Mouse (Mus musculus) thymus, adult 2 months (tissue): Measurements from ENCODE around the gene Atrnl1. TPM values are rescaled to one million over a fixed set of nuclear protein-coding genes. Genes with fewer than 3 reads are reported as not detected.

ENCODE experiments used
- DNase-seq: peaks from one replicate; pipeline ENCODE4 v3.0.0; 2021
- H3K27ac ChIP-seq: fragments of 200-500 bp; 2 replicates; pipeline ENCODE4 v1.5.1; 2012; ENCODE audit warnings: low read length, control low read depth; ENCODE audit not compliant: control insufficient read depth, insufficient read depth
- H3K27me3 ChIP-seq: fragments of 200-500 bp; 2 replicates; pipeline ENCODE4 v1.6.1; 2012; ENCODE audit warnings: mild to moderate bottlenecking, low read length, moderate library complexity, mixed read lengths; ENCODE audit not compliant: control insufficient read depth, insufficient read depth
- H3K36me3 ChIP-seq: fragments of 200-500 bp; 2 replicates; pipeline ENCODE4 v1.6.1; 2012; ENCODE audit warnings: mild to moderate bottlenecking, low read length, moderate library complexity; ENCODE audit not compliant: control insufficient read depth, insufficient read depth
- H3K4me1 ChIP-seq: fragments of 200-500 bp; replicated peaks from 2 replicates; pipeline ENCODE4 v1.6.1; 2012; ENCODE audit warnings: low read length; ENCODE audit not compliant: control insufficient read depth, insufficient read depth
- H3K4me3 ChIP-seq: fragments of 200-500 bp; 2 replicates; pipeline ENCODE4 v1.5.1; 2012; ENCODE audit warnings: mild to moderate bottlenecking, low read length, control low read depth, moderate library complexity; ENCODE audit not compliant: control insufficient read depth, insufficient read depth
- CTCF ChIP-seq: fragments of 200-500 bp; IDR thresholded peaks from 2 replicates; pipeline ENCODE4 v1.5.1; 2012; ENCODE audit warnings: mild to moderate bottlenecking, control low read depth, low read length, moderate library complexity, borderline replicate concordance; ENCODE audit not compliant: control insufficient read depth, poor library complexity, insufficient read depth; ENCODE audit errors: extremely low read depth
- POLR2A ChIP-seq: fragments of 200-500 bp; IDR thresholded peaks from 2 replicates; pipeline ENCODE4 v1.6.1; 2012; ENCODE audit warnings: mild to moderate bottlenecking, low read length, control low read depth, moderate library complexity; ENCODE audit not compliant: control insufficient read depth, poor library complexity, insufficient read depth; ENCODE audit errors: extremely low read depth
- WGBS: fragments of 180-500 bp; shearing (Covaris S2); methylation state at CpG from one replicate; pipeline ENCODE4 v1.1.7; 2018; 5-methylcytosine and 5-hydroxymethylcytosine counted together
- polyA plus RNA-seq: library from polyadenylated mRNA; depleted of rRNA; stranded (reverse); fragments of >200 nt; gene quantifications from 2 replicates; pipeline ENCODE4 v1.2.3, GENCODE M21; 2012

Gene Atrnl1
- polyA plus RNA-seq, 1 experiment: 8.2 TPM

GRCm38 (mm10) chr19:58052444-58053135 lies 441.8 kb downstream of the Atrnl1 start:
- WGBS: 95% methylated on average over 13 of the region's 13 CpGs
- Histone ChIP-seq H3K4me1 (peaks cover 11% of the 10 kb centered on the region), H3K27me3 (no peaks in the 10 kb centered on the region), H3K4me3 (no peak overlapping the region), H3K36me3 (no peaks in the 10 kb centered on the region), H3K27ac (no peak overlapping the region)
- TF ChIP-seq CTCF (no peak), POLR2A (no peak)
- no peak for DNase-seq

GRCm38 (mm10) chr19:58059719-58060118 lies 448.9 kb downstream of the Atrnl1 start:
- WGBS: 82% methylated on average over 9 of the region's 9 CpGs
- H3K27ac ChIP-seq: no peak overlapping the region
- TF ChIP-seq CTCF (no peak), POLR2A (no peak)
- no peak for DNase-seq
- H3K4me1 ChIP-seq: 0 out of 2 replicates have a peak, but pooled peaks cover 3% of the 10 kb centered on the region
- H3K27me3 ChIP-seq: no peaks in the 10 kb centered on the region
- H3K4me3 ChIP-seq: no peak overlapping the region
- H3K36me3 ChIP-seq: no peaks in the 10 kb centered on the region

- DNase-seq: no peak
- WGBS: 55% methylated on average over 12 of the region's 12 CpGs
Observed at GRCm38 (mm10) chr19:58060199-58060853, 449.5 kb downstream of the Atrnl1 start.

GRCm38 (mm10) chr19:58060854-58061358 lies 450.1 kb downstream of the Atrnl1 start:
- WGBS: 81% methylated on average over 15 of the region's 15 CpGs
- Histone ChIP-seq H3K27me3 (no peaks in the 10 kb centered on the region), H3K27ac (no peak overlapping the region), H3K36me3 (no peaks in the 10 kb centered on the region), H3K4me3 (no peak overlapping the region), H3K4me1 (0 out of 2 replicates have a peak, but pooled peaks cover 3% of the 10 kb centered on the region)
- no peak for TF ChIP-seq CTCF
- TF ChIP-seq POLR2A: no peak
- no peak for DNase-seq

More at GRCm38 (mm10) chr19:58060199-58060853, 449.5 kb downstream of the Atrnl1 start:
- no peaks in the 10 kb centered on the region for H3K36me3 ChIP-seq
- H3K27ac ChIP-seq: no peak overlapping the region
- H3K27me3 ChIP-seq: no peaks in the 10 kb centered on the region
- TF ChIP-seq CTCF: no peak
- no peak for TF ChIP-seq POLR2A
- no peak overlapping the region for H3K4me3 ChIP-seq
- H3K4me1 ChIP-seq: 0 out of 2 replicates have a peak, but pooled peaks cover 3% of the 10 kb centered on the region

GRCm38 (mm10) chr19:58061933-58062332 lies 451.1 kb downstream of the Atrnl1 start:
- no peaks in the 10 kb centered on the region for H3K27me3 ChIP-seq
- H3K4me1 ChIP-seq: 0 out of 2 replicates have a peak, but pooled peaks cover 3% of the 10 kb centered on the region
- H3K4me3 ChIP-seq: no peak overlapping the region
- no peak for TF ChIP-seq CTCF
- no peak for TF ChIP-seq POLR2A
- DNase-seq: no peak
- 97% methylated on average over 8 of the region's 8 CpGs for WGBS
- no peaks in the 10 kb centered on the region for H3K36me3 ChIP-seq
- H3K27ac ChIP-seq: no peak overlapping the region

- no peak for TF ChIP-seq POLR2A
- no peak for TF ChIP-seq CTCF
- no peak overlapping the region for H3K4me3 ChIP-seq
- 94% methylated on average over 6 of the region's 6 CpGs for WGBS
- H3K27ac ChIP-seq: no peak overlapping the region
- no peaks in the 10 kb centered on the region for H3K36me3 ChIP-seq
- no peaks in the 10 kb centered on the region for H3K27me3 ChIP-seq
- H3K4me1 ChIP-seq: 0 out of 2 replicates have a peak, but pooled peaks cover 3% of the 10 kb centered on the region
- DNase-seq: no peak
Observed at GRCm38 (mm10) chr19:58063541-58063940, 452.7 kb downstream of the Atrnl1 start.
